Mouse (Mus musculus) CH12.LX (cell line): ENCODE measurements around the gene Tmem222. TPM values are rescaled to one million over a fixed set of nuclear protein-coding genes. Genes with fewer than 3 reads are reported as not detected.

Experiments
- DNase-seq: peaks from one replicate; pipeline ENCODE4 v3.0.0-alpha.2; 2013; ENCODE audit errors: extremely low read depth
- H3K27ac ChIP-seq: 2 replicates; pipeline ENCODE4 v1.5.1; 2012; ENCODE audit warnings: low read depth, mild to moderate bottlenecking, control low read depth, moderate library complexity; ENCODE audit not compliant: insufficient read depth
- H3K27me3 ChIP-seq: replicated peaks from 2 replicates; pipeline ENCODE3; 2012; ENCODE audit warnings: inconsistent platforms
- H3K36me3 ChIP-seq, 2 experiments: replicated peaks in 1 of 2; 2 replicates each; pipeline versions ENCODE3 to v1.6.1; 2012; ENCODE audit warnings: inconsistent platforms in 1 of 2, low read length in 1 of 2, mild to moderate bottlenecking in 1 of 2, mixed read lengths in 1 of 2, moderate library complexity in 1 of 2; ENCODE audit not compliant: control insufficient read depth in 1 of 2, insufficient read depth in 1 of 2
- H3K4me1 ChIP-seq, 2 experiments: 2 replicates each; pipeline ENCODE4 v1.6.1; 2012; ENCODE audit warnings: inconsistent platforms in 1 of 2, moderate library complexity in 1 of 2; ENCODE audit not compliant: insufficient read depth in 2 of 2, control insufficient read depth in 1 of 2
- H3K4me2 ChIP-seq: 2 replicates; pipeline ENCODE4 v1.6.1; 2012; ENCODE audit warnings: low read depth, mild to moderate bottlenecking, control low read depth; ENCODE audit not compliant: poor library complexity, insufficient read depth, severe bottlenecking
- H3K4me3 ChIP-seq, 3 experiments: fragments of 150-350 bp in 1 of 3; sonication (generic) in 1 of 3; replicated peaks in 1 of 3; 2 replicates each; pipeline versions ENCODE3 to v1.5.1; 2011 to 2012; ENCODE audit warnings: low read depth in 2 of 3, low read length in 2 of 3, mild to moderate bottlenecking in 2 of 3, moderate library complexity in 2 of 3, control low read depth in 1 of 3, improper control_type of control experiment in 1 of 3, inconsistent platforms in 1 of 3, mixed read lengths in 1 of 3; ENCODE audit not compliant: poor library complexity in 1 of 3
- H3K79me2 ChIP-seq: replicated peaks from 2 replicates; pipeline ENCODE4 v1.6.1; 2012; ENCODE audit warnings: mild to moderate bottlenecking, moderate library complexity; ENCODE audit not compliant: control insufficient read depth, poor library complexity, insufficient read depth, severe bottlenecking; ENCODE audit errors: extremely low read depth
- H3K9ac ChIP-seq: 2 replicates; pipeline ENCODE4 v1.6.1; 2012; ENCODE audit warnings: low read depth, mild to moderate bottlenecking, control low read depth, moderate library complexity; ENCODE audit not compliant: insufficient read depth
- H3K9me3 ChIP-seq: replicated peaks from 2 replicates; pipeline ENCODE3; 2012; ENCODE audit warnings: low read length, inconsistent platforms, mixed read lengths
- CHD1 ChIP-seq: IDR thresholded peaks from 2 replicates; pipeline ENCODE4 v1.6.1; 2012; ENCODE audit warnings: low read depth, low read length, improper control_type of control experiment, inconsistent platforms
- CTCF ChIP-seq, 2 experiments: IDR thresholded peaks in 1 of 2; conservative IDR thresholded peaks in 1 of 2; 2 replicates each; pipeline ENCODE4 v1.5.1; 2011 to 2012; ENCODE audit warnings: low read depth in 2 of 2, low read length in 2 of 2, improper control_type of control experiment in 1 of 2, inconsistent platforms in 1 of 2, mild to moderate bottlenecking in 1 of 2, moderate library complexity in 1 of 2
- ELF1 ChIP-seq: IDR thresholded peaks from 2 replicates; pipeline ENCODE4 v1.6.1; 2014; ENCODE audit warnings: low read depth, mild to moderate bottlenecking, inconsistent platforms, low read length, improper control_type of control experiment
- IRF4 ChIP-seq: IDR thresholded peaks from 2 replicates; pipeline ENCODE4 v1.6.1; 2014; ENCODE audit warnings: low read depth, mild to moderate bottlenecking, inconsistent platforms, low read length, improper control_type of control experiment
- KAT2A ChIP-seq: IDR thresholded peaks from 2 replicates; pipeline ENCODE4 v1.6.1; 2012; ENCODE audit warnings: low read length, improper control_type of control experiment, inconsistent platforms; ENCODE audit not compliant: insufficient replicate concordance
- MAFK ChIP-seq: IDR thresholded peaks from 2 replicates; pipeline ENCODE4 v1.6.1; 2011; ENCODE audit warnings: low read length, improper control_type of control experiment; ENCODE audit not compliant: insufficient replicate concordance
- MAX ChIP-seq: IDR thresholded peaks from 2 replicates; pipeline ENCODE4 v1.6.1; 2011; ENCODE audit warnings: low read length, improper control_type of control experiment
- MXI1 ChIP-seq: IDR thresholded peaks from 2 replicates; pipeline ENCODE4 v1.6.1; 2011; ENCODE audit warnings: mild to moderate bottlenecking, low read depth, low read length, improper control_type of control experiment
- MYC ChIP-seq: IDR thresholded peaks from 2 replicates; pipeline ENCODE4 v1.6.1; 2011; ENCODE audit warnings: low read depth, mild to moderate bottlenecking, improper control_type of control experiment, low read length
- NRF1 ChIP-seq: IDR thresholded peaks from 2 replicates; pipeline ENCODE4 v1.6.1; 2014; ENCODE audit warnings: low read depth, mild to moderate bottlenecking, inconsistent platforms, low read length, improper control_type of control experiment, moderate library complexity
- PAX5 ChIP-seq: IDR thresholded peaks from 2 replicates; pipeline ENCODE4 v1.6.1; 2012; ENCODE audit warnings: low read length, inconsistent platforms, mixed read lengths
- RAD21 ChIP-seq: IDR thresholded peaks from 2 replicates; pipeline ENCODE4 v1.6.1; 2011; ENCODE audit warnings: low read depth, mild to moderate bottlenecking, low read length, improper control_type of control experiment, moderate library complexity
- RCOR1 ChIP-seq: conservative IDR thresholded peaks from 2 replicates; pipeline ENCODE4 v1.6.1; 2012; ENCODE audit warnings: low read depth, mild to moderate bottlenecking, inconsistent platforms, low read length, improper control_type of control experiment
- SIN3A ChIP-seq: IDR thresholded peaks from 2 replicates; pipeline ENCODE4 v1.6.1; 2012; ENCODE audit warnings: low read length, improper control_type of control experiment, inconsistent platforms
- SMC3 ChIP-seq: IDR thresholded peaks from 2 replicates; pipeline ENCODE4 v1.6.1; 2011; ENCODE audit warnings: low read depth, low read length, improper control_type of control experiment
- TBP ChIP-seq: conservative IDR thresholded peaks from 2 replicates; pipeline ENCODE4 v1.6.1; 2011; ENCODE audit warnings: low read depth, low read length, improper control_type of control experiment
- UBTF ChIP-seq: IDR thresholded peaks from 2 replicates; pipeline ENCODE4 v1.6.1; 2012; ENCODE audit warnings: low read depth, mild to moderate bottlenecking, inconsistent platforms, low read length, improper control_type of control experiment, moderate library complexity
- USF1 ChIP-seq: IDR thresholded peaks from 2 replicates; pipeline ENCODE4 v1.6.1; 2014; ENCODE audit warnings: low read depth, mild to moderate bottlenecking, inconsistent platforms, low read length, improper control_type of control experiment
- USF2 ChIP-seq: conservative IDR thresholded peaks from 2 replicates; pipeline ENCODE4 v1.6.1; 2011; ENCODE audit warnings: low read depth, low read length, improper control_type of control experiment
- ZC3H11A ChIP-seq: IDR thresholded peaks from 2 replicates; pipeline ENCODE4 v1.6.1; 2012; ENCODE audit warnings: low read depth, mild to moderate bottlenecking, inconsistent platforms, low read length, improper control_type of control experiment
- ZKSCAN1 ChIP-seq: IDR thresholded peaks from 2 replicates; pipeline ENCODE4 v1.6.1; 2012; ENCODE audit warnings: low read depth, inconsistent platforms, low read length, improper control_type of control experiment, borderline replicate concordance
- ZNF384 ChIP-seq: IDR thresholded peaks from 2 replicates; pipeline ENCODE4 v1.6.1; 2012; ENCODE audit warnings: low read depth, low read length, improper control_type of control experiment, inconsistent platforms
- dilution Hi-C: fragments of 300-500 bp; cut with MboI; formaldehyde crosslinking; loops from 2 replicates; pipeline ENCODE4 v1.14.3; 2020; ENCODE audit warnings: low sequenced_read_pairs; ENCODE audit not compliant: extremely low pct_unique_long_range_greater_than_20kb, extremely low pct_ligation_motif_present
- in situ Hi-C: fragments of 300-500 bp; cut with MboI; formaldehyde crosslinking; loops from 3 replicates; pipeline ENCODE4 v1.14.3; 2019; ENCODE audit warnings: low sequenced_read_pairs, low pct_ligation_motif_present, low pct_unique_long_range_greater_than_20kb, mixed read lengths
- polyA plus RNA-seq: library from polyadenylated mRNA; unstranded; fragments of >175 nt; gene quantifications from 2 replicates; pipeline ENCODE4 v1.2.1, GENCODE M21; 2012; ENCODE audit warnings: low read depth; ENCODE audit not compliant: insufficient read length
- total RNA-seq, 2 experiments: library from RNA; depleted of rRNA; stranded (reverse); fragments of 300-350 nt in 1 of 2; fragments of >200 nt in 1 of 2; gene quantifications; 2 replicates each; pipeline ENCODE4 v1.2.3; 2012 to 2014

The Tmem222 gene
- total and polyA plus RNA-seq, 3 experiments = 64.8 to 95.7 (median 73.2) TPM

DNA sequence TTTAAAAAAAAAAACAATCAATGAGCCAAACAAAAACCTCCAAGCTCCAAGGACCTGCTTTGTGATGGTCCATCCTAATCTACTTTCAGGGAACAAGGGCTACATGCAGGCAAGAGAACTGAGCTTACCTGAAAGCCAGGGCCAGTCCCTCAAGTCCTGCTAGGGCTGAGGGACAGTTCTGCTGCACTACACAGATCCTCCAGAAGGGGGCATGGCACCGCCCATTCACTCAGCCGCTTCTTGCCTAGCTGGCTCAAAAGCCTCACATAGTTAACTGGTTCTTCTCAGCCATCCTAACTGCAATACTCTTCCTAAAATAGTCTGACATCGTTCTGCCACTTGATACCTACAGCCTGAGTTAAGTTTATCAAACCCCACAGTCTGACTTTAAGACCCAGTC is 29.7 kb upstream of the Tmem222 start:
- dilution Hi-C loops = no loop called here
- no peaks in the 10 kb centered on the region for H3K4me1 ChIP-seq
- no peak overlapping the region for H3K27ac ChIP-seq
- no peak overlapping the region for H3K4me3 ChIP-seq
- peaks cover 3 to 47% of the 10 kb centered on the region in 2 experiments for H3K36me3 ChIP-seq
- DNase-seq = peak; percentile 67
- H3K27me3 ChIP-seq = no peaks in the 10 kb centered on the region
- no peak overlapping the region for H3K4me2 ChIP-seq
- in situ Hi-C loops = loop anchor here (5.0 to 10.0 kb wide), 3 partner anchors 40 to 303 kb away; no protein-coding TSS in a partner anchor
- no peaks in the 10 kb centered on the region for H3K9me3 ChIP-seq
- H3K9ac ChIP-seq = no peak overlapping the region
- no peaks in the 10 kb centered on the region for H3K79me2 ChIP-seq
- TF ChIP-seq CHD1 = no peak
- peak; percentile 30 for TF ChIP-seq RAD21
- TF ChIP-seq CTCF (conservative IDR thresholded peaks at IDR 0.05 in 1 of 2, IDR thresholded peaks at IDR 0.05 in 1 of 2; ENCODE audit: low read depth in 2 of 2, low read length in 2 of 2) = peak; percentile 73 to 79
- no peak for TF ChIP-seq MYC
- TF ChIP-seq KAT2A = no peak
- no peak for TF ChIP-seq USF2
- TF ChIP-seq SMC3 = peak; percentile 56

DNA sequence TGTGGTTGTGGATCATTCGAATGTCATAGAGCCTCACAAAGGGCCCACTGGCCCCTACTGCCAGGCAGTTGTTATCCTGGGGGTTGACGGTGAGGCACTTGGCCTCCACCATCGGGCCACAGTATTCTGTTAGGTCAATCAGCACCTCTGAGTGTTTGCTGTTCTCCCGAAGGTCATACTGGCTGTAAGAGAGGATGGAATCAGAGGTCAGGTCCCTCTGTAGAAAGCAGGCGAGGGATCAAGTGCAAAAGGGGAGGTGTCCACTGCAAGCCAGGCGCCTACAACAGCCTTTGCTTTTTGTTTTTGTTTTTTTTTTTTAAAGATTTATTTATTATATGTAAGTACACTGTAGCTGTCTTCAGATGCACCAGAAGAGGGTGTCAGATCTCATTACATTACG is 28.2 kb upstream of the Tmem222 start:
- TF ChIP-seq NRF1 = no peak
- no peak for TF ChIP-seq UBTF
- no peak for TF ChIP-seq MAFK
- no peak for TF ChIP-seq ZNF384
- no peak for TF ChIP-seq MXI1
- no peak for TF ChIP-seq USF1
- no peak for TF ChIP-seq TBP
- TF ChIP-seq ELF1 = no peak
- no peak for TF ChIP-seq SIN3A
- TF ChIP-seq IRF4 = no peak
- no peak for TF ChIP-seq ZKSCAN1
- TF ChIP-seq ZC3H11A = no peak
- TF ChIP-seq RCOR1 = no peak
- TF ChIP-seq CHD1 = no peak
- no peak for TF ChIP-seq MAX
- TF ChIP-seq PAX5 = no peak
- no peak for TF ChIP-seq KAT2A
- TF ChIP-seq, all 38 proteins: peak for 0
- dilution Hi-C loops = no loop called here
- in situ Hi-C loops = loop anchor here (5.0 to 10.0 kb wide), 3 partner anchors 41 to 301 kb away; no protein-coding TSS in a partner anchor
- no peak for DNase-seq
- Histone ChIP-seq H3K4me2 (no peak overlapping the region), H3K36me3 (peaks cover 11 to 56% of the 10 kb centered on the region in 2 experiments), H3K79me2 (no peaks in the 10 kb centered on the region), H3K4me3 (no peak overlapping the region), H3K9me3 (no peaks in the 10 kb centered on the region), H3K27ac (no peak overlapping the region), H3K4me1 (no peaks in the 10 kb centered on the region), H3K27me3 (no peaks in the 10 kb centered on the region), H3K9ac (no peak overlapping the region)
